Mouse (Mus musculus) layer of hippocampus, adult 9-11 months (tissue): ENCODE data around the gene Krt80.

Experiments
- DNase-seq: peaks from one replicate; pipeline ENCODE4 v3.0.0; 2022

The Krt80 gene

DNA sequence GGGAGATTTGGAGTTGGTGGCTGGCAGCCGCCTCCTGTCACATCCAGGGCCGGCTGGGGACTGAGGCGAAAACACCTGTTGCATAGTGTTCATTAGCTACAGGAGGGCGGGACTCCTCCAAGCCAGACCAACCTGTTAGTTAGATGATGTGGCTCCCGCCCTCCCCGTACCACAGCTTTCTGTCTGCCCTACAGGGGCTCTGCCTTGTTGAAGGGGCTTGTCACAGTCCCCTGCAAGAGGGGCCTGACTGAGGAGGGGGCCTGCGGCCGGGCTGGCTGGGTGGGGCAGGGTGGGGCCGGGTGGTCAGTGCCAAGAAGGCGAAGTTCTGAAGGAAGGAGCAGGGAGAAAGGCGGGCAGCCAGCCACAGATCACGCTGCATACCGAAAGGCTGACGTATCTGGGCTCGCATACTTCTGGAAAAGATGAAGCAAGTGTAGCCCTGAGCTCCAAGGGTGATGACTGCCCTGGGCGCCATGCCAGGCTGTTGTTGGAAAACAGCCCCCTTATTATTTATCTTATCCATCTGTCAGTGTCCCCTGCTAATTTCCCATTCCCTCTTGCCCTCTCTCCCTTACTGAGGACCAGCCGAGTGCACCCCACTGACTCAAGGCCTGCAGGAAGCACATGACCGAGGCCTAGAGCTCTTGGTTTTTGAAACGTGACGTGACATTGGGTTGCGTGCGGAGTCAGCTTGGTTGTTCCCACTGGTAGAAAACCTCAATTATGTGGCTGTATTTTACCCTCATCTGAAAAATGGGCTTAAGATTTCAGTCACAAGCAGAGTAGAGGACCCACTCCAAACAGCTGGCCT is at the start of gene Krt80:
Gene Krt80, minus strand, starts transcription at position 62 of the 811 bp plus-strand sequence.
- no peak for DNase-seq

DNA sequence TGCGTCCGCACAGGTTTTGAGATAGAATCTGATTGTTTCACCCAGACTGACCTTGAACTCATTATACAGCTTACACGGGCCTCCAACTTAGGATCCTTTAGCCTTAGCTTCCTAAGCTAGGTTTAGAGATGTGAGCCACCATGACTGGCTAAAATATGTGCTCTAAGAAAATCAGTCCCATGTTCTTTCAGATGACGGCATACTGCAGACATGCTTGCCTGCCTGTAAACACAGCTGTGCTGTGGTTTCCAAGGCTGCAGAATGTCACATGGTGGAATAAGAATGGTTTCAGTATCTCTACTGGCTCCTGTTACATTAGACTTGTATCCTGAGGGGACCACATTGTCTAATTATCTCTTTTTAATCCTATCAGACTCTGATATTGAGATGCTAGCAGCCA is 49.0 kb upstream of the Krt80 start:
- peak; percentile 15 for DNase-seq

DNA sequence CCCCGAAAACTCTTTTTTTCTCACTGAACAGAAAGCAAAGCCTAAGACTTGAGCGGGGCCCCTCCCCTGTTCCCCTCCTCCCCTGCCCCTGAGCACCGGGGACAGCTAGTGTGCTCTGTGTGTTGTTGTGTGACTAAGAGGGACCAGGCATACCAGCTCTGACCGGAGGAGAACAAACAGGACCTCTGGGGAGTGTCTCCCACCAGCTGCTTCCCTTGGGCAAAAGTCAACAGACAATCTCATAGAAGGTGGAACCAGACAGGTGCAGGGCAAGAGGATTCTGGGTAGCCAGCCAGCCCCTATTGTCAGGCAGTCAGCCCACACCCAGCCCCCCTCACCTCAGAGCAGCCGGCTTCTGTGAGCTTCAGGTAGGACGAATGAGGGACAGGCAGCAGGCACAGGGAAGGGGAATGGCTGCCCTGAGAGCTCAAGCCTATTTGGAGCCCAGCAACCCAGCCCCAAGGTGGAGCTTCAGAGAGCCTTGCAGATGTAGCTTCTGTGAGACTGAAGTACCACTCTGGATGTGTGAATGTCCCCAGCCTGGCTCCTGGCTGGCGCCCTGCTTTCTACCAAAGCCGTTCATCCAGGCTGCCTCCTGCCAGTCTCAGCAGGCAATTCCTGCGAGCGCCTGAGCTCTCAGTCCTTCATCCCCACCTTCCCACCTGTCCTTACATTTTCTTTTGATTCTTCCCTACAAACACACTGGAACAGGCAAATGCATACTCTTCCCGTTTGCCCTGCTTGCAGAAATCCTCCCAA is 45.0 kb upstream of the Krt80 start:
- no peak for DNase-seq

DNA sequence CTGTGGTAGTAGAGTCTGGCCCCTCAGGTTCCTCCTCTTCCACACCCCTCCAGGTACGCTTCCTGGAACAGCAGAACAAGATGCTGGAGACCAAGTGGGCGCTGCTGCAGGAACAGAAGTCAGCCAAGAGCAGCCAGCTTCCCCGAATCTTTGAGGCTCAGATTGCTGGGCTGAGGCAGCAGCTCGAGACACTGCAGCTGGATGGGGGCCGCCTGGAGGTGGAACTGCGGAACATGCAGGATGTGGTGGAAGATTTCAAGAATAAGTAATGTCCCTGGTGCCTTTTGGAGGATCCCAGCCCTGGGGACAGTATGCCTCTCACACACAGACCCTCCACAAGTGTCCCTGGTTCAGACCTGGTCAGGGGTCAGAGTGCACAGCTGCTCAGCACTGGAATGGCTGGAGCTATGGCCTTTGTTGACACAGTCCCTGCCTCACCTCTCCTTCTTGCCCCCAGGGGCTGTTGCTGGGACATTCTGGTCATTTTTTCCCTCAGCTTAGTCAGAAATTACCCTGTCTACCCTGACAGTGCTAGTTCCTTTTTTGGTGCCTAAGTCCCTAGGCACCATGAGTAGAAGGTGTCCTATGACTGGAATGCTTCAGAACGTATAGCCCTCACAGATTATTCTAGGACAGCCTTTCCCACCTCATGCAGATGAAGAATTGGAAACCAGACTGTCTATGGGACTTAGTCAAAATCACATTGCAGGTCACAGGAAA is 44.1 kb upstream of the Krt80 start:
- no peak for DNase-seq

DNA sequence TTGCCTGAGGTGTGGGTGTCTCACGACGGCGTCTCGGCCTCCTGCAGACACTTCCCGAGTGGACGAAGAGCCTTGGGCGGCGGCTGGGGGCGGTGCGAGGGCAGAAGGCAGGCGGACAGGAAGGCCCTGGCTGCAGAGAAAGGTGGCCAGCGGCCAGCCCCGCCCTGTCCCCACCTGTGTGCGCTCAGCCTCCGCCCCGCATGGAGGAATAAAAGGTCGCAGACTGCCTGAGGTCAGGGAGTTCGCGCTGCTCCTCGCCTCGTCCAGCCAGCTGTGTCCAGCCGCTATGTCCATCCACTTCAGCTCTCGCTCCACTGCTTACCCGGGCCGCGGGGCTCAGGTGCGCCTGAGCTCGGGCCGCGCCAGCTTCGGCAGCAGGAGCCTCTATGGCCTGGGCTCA is 42.2 kb upstream of the Krt80 start:
- no peak for DNase-seq

DNA sequence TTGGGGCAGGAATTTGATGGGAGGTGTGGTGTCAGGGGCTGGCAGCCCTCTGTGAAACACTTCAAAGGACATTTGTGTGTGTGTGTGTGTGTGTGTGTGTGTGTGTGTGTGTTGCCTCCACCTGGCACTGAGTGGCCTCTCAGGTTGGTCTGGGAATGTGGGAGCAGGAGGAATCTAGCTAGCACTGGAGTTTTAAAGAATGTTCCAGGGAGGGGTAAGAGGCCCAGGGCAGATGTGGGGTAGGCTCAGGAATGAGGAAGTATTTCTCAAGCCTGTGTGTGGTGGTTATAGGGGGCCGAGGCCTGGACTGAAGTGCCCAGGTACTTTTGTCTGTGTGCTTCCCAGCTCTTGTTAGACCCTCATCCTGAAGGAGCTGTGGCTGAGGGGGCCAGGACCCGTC is 40.8 kb upstream of the Krt80 start, which contains the start of gene Krt7:
Gene Krt7, plus strand, starts transcription at position 269 of the 400 bp plus-strand sequence.
- DNase-seq, result no peak

DNA sequence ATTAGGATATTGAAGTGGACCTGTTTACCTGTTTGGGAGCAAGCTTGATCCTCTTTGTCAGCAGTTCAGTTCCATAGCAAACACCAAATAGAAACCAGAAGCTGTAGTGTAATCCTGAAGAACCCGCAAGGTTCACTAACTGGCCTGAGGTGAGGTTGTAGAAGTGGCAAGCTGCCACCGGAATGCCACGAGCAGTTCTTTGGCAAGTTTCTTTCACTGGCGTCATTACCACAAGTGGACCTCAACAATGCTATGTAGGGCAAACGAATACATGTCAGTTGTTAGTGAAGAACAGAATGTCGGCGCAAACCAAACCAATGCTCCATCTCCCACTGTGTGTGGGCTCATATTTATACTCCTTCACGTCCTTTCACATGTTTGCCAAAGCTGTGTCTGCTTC is 28.3 kb upstream of the Krt80 start:
- DNase-seq, result no peak

DNA sequence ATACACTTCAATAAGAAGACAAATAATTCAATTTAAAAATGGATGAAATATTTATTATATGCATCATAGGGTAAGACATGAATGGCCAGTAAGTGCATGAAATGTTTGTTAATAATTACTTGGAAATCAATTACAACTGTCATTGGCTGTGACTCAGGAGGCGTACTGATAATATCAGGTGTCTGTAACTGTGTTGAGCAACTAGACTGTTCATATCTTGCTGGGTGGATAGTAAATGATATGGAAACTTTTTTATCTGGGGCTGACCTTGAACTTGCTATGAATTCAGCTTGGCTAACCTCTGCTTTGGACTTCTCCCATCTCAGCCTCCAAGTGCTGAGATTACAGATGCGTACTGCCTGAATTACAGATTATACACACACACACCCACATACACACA is 27.7 kb upstream of the Krt80 start:
- DNase-seq, result no peak

DNA sequence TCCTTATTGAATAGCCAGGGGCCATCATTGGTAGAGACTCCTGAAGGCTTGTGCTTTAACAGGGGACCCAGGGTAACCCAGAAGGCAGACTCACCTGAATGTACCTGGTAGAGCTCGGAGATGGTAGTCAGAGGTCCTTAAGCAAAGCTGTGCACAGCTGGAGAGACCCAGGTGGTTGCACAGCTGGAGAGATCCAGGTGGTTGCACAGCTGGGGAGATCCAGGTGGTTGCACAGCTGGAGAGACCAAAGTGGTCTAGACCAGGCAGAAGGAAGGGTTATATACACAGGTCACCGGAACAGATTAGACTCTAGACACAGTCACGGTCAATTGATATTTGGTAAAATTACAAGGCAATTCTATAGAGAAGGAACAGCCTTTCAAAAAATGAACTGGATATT is 27.0 kb upstream of the Krt80 start:
- no peak for DNase-seq

DNA sequence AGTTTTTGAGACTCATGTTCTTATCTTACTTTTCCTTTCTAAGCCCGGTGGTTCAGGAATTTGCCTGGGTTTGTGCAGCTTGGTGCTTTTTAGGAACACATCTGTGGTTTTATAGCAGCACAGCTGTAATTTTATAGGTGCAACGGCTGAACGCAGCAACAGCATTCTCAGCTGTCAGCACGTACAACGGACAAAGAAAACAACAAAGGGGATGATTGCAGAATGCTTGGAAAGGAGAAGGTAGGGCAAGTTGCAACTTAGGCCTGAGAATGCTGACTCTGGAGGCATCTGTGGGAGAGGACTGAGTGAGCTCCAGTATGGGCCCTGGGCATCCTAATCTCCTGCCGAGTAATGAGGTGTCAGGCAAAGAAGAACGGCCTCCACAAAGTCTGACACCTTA is 26.5 kb upstream of the Krt80 start:
- DNase-seq, result no peak

DNA sequence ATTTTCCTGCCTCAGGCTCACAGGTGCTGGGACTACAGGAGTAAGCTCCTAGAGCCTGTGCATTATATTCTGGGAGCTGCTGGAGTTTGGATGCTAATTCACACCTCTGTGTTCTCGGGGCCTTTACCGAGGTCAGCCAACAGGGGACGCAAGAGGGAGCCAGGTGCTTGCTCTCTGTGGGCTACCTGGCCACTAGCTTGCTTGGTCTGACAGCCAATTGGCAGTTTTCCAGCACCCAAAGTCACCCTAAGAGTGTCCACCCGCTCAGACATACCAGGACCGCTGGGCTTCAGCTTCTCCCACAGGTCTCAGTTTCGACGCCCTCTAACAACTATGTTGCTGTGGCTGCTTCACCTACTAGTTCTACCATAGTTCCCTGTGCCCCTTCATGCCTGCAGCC is 24.9 kb upstream of the Krt80 start:
- no peak for DNase-seq

DNA sequence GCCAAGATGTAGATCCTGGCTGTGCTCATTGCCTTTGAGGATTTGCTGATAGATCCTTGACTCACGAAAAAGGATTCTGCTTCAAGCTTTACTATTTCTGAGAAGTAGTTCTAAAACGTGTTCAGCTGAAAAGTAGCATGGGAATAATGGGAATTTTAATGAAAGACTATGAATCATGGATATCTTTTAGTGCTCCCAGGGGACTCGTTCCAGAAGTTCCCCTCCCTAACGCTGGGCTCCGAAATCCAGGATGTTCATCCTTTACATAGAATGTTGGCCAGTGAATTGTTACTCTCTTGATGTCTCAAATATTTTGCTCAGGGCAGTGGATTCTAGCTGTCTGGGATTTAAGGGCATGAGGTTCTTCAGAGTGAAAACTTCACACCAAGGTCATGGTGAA is 22.3 kb upstream of the Krt80 start:
- DNase-seq, result no peak

DNA sequence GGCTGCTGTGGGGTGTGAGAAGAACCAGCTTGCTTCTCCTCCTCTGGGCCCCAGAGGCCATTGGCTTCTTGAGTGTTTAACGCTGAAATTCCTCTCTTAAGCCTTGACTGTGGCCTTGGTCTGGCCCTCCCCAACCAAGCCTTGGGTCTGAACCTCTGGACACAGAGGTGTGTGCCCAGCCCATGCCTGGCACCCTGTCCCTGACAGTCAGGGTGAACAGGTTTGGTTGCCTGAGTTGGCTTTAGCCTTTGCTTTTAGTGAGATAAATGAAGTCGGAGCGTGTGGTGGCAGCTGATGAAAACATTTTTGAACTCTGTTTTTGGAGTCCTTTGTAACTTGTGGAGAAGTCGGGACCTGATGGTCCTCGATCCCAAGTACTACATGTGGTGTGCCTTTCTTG is 20.2 kb upstream of the Krt80 start:
- no peak for DNase-seq

DNA sequence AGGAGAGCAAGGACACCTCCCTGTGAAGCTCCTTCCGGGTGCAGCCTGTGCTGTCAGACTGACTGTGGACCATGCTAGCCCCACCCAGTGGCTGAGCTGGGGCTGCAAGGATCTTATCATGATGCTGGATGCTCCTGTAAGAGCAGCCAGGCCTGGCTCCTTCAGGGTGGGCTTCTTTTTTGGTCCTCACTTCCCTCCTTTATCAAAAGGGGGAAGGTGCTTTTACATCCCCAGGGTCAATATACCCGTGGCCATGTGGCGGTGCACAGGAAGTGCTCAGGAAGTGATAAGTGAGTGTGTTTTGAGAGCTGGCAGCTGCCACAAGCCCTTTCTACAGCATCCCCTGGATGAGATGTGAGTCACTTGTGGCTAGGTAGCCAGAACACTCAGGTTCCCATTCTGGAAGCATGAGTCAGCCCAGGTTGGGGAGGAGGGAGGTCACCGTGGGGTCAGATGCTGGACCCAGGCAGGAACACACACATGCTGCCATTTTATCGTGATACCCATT is 18.1 kb upstream of the Krt80 start:
- no peak for DNase-seq

DNA sequence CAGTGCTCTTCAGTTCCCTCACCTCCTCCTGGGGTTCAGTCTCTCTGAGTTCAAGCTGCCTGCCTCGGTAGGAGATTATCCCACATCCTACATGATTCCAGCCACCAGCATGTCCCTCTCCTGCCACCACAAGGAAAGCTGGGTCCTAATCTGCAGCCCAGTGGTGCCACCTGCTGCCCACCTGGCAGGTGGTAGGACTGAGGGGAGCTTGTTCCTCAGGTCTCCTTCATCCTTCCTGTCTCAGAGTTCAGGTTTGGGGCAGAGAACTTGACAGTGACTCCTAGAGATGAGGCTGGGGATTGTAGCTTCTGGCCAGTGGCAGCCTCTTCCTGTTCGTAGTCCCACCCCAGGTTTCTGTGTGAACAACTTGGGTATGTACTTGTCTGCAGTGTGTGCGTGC is 17.2 kb upstream of the Krt80 start:
- DNase-seq, result no peak

DNA sequence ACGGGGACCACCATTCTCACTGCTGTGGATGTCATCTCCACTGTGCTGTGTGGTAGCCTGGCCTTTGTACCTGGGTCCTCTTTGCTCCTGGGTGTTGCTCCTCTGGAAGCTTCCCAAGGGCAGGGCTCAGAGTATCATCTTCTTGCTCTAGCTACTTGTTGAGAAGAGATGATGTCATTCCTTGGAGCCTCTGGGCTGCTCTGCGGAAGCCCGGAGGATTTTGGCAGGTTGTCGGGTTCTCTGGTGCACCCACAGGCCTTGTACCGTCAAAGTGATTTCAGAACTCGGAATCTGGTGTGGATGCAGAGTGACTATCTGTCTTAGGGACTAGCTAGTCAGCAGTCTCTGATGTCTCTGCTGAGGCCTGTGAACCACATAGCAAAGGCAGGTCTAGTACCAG is 15.1 kb upstream of the Krt80 start:
- DNase-seq, result no peak

DNA sequence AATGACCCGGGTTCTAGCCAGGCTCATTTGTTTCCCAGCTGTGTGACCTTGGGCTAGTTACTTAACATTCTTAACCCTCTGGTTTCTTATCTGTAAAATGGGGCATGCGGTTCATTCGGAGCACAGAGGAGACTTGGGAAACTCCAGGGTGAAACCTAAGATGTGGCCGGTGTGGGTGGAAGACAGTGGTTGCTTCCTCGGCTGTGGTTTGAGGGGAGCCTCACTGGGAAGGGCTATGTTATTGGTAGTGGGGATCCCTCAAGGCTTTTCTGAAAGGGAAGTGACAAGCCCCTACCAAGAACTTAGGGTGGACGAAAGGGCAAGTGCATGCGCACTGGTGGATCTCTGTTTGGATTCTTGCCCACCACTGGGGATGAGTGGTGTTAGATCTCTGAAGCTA is 14.6 kb upstream of the Krt80 start:
- no peak for DNase-seq

DNA sequence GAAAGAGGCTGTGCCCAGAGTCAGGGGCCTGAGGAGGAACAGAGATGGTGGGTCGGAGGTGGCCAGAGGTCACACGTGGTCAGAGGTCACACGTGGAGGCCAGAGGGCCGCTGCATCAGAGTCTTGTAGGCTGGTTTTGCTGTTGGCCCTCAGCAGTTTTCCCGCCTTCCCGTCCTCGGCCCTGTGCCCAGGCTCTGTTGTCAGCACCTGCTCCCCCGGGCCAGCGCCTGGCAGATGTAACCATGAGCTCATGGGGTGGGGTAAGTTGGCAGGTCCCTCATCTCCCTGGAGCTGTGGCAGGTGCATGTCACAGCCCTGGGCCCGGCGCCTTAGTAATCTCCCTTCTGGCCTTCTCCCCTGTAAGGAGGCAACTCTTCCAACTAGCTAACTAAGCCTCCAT is 12.8 kb upstream of the Krt80 start:
- no peak for DNase-seq

DNA sequence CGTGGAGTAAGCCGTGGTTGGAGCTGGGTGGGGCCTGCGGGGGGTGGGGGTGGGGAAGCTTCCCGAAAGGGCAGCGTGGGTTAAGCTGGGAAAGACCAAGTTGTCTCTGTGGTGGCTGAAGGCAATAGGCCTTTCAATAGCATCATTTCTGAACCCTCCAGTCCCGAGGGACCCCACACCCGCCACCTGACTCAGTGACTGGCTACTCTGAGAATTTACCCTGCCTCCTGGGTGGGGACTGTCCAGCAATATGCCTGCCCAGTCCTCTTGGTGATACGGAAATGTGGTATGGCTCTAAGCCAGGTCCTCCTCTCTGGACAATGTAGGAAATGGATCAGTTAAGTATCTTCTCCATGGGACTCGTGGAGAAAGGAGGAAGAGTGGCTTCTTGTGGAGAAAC is 11.8 kb upstream of the Krt80 start:
- DNase-seq, result no peak

DNA sequence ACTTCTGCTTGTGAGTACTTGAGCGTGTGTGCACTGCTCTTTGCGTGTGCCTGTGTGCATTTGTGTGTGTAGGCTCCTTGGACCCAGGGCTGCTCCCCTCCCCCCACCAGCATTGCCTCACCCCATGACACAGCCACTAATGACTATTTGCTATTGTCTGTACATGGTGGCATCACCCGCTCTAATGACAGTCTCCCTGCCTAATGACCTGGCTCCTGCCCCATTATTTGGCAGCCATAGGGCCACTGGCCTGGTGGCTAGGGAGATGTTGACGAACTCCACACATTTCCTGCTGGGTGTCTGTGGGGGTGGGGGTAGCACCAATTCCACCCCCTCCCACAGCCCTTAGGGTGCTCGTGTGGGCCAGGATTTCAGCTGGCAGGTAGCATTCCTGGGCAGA is 8.7 kb upstream of the Krt80 start:
- no peak for DNase-seq

DNA sequence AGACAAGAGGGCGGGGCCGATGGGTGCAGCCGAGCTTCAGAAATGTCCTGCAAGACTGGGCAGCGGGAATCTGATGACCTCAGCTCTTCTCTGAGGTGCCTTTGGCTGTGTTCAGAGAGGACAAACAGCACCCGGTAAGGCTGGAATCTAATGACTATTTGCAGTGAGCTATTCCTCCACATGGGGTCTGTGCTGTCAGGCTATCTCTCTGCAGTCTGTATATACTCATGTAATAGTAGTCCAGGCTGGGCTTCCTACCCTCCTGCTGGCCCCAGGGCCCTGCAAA is 6.8 kb upstream of the Krt80 start:
- DNase-seq, result no peak

DNA sequence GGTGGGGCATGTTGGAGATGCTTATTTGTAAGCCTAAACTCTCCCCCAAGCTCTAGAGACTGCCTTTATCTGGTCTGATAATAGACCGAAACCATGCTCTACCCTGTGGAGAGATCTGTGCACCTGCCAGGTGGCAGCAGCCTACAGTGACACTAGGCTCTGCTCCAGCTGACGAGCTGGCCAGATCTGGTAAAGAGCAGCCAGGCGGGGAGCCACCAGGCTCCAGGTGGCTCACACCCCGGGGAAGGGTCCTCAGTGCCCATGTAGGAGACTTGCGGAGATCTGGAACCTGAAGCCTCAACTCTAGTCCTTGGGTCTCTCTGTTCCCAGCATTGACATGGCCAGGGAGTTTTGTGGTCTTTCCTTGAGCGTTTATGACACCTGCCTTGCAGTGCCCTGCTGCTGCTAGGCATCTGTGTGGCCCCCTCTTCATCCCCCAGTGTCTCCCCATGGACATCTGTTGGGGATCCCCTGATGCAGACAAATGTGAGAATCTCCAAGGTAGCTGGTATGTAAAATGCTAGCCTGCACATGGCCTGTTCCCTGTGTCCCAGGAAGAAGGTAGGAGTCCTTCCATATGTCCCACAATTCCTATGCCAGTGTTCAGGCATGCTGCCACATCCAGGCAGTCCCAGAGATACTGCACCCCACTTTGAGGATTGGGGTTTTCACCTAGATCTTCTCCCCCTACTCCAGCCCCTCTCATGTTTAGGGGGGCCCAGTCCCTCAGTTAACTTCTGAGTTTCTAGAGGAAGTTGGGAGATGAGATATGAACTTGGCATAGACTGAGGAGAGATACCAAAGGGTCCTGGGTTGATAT is 6.2 kb upstream of the Krt80 start:
- DNase-seq, result peak; percentile 66

DNA sequence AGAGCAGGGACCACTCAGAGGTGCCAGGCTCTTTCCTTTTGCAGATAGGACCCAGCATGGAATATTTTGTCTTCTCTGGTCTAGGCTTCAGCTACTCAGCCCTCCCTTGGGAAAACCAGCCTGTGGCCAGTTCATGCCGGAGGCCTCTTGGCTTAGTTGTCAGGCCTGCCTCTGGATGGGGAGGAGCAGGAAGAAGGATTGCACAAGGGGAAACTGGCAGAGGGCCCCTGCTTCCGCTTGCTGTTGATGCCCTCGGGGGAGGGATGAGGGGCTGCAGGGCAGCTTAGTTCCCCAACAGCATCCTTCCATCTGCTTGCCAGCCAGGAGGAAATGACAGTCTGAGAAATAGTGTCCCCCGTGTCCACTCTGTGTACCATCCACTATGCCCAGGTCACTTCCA is 4.9 kb upstream of the Krt80 start:
- peak; percentile 76 for DNase-seq
